Mouse (Mus musculus) liver, embryonic 14.5 days (tissue): Measurements from ENCODE around the gene Cmtm5. TPM values are rescaled to one million over a fixed set of nuclear protein-coding genes. Genes with fewer than 3 reads are reported as not detected.
A peak's percentile ranks its signal among the peaks of the same experiment; 100 is the strongest.
"Not testable (repeated sequence)": the region's sequence is repeated elsewhere in the genome, so short reads cannot be mapped to it uniquely, and the experiment has no call there.

ENCODE experiments used
- ATAC-seq: fragments of 200-750 bp; cut with Nextera tagmentation; 2 replicates; pipeline ENCODE4 v1.8.0; 2017; ENCODE audit warnings: moderate number of reproducible peaks, mild to moderate bottlenecking, moderate library complexity; ENCODE audit not compliant: insufficient read depth
- DNase-seq, 3 experiments: peaks; one replicate each; pipeline ENCODE4 v3.0.0-alpha.2; 2012 to 2013; ENCODE audit warnings: low read depth in 3 of 3, low spot score in 3 of 3
- H3K27ac ChIP-seq: fragments of 300-500 bp; sonication (generic); 2 replicates; pipeline ENCODE4 v1.5.1; 2014; ENCODE audit warnings: moderate library complexity, mild to moderate bottlenecking, control low read depth, inconsistent platforms
- H3K27me3 ChIP-seq: fragments of 300-500 bp; sonication (generic); 2 replicates; pipeline ENCODE4 v1.6.1; 2014; ENCODE audit warnings: mild to moderate bottlenecking, low read length, moderate library complexity; ENCODE audit not compliant: control insufficient read depth, insufficient read depth
- H3K36me3 ChIP-seq: fragments of 300-500 bp; sonication (generic); replicated peaks from 2 replicates; pipeline ENCODE4 v1.6.1; 2014; ENCODE audit warnings: low read depth; ENCODE audit not compliant: control insufficient read depth, insufficient read depth
- H3K4me1 ChIP-seq, 2 experiments: fragments of 200-500 bp in 1 of 2; fragments of 300-500 bp in 1 of 2; sonication (generic) in 1 of 2; replicated peaks; 2 replicates each; pipeline ENCODE4 v1.6.1; 2012 to 2014; ENCODE audit warnings: antibody characterized with exemption in 1 of 2, inconsistent platforms in 1 of 2, low read length in 1 of 2; ENCODE audit not compliant: control insufficient read depth in 2 of 2, insufficient read depth in 2 of 2
- H3K4me2 ChIP-seq: fragments of 300-500 bp; sonication (generic); 2 replicates; pipeline ENCODE4 v1.6.1; 2014; ENCODE audit warnings: low read depth, mild to moderate bottlenecking, control low read depth, moderate library complexity
- H3K4me3 ChIP-seq, 2 experiments: fragments of 200-500 bp in 1 of 2; fragments of 300-500 bp in 1 of 2; sonication (generic) in 1 of 2; 2 replicates each; pipeline ENCODE4 v1.5.1; 2012 to 2014; ENCODE audit warnings: low read depth in 2 of 2, low read length in 2 of 2, mild to moderate bottlenecking in 2 of 2, control low read depth in 1 of 2, inconsistent platforms in 1 of 2, moderate library complexity in 1 of 2; ENCODE audit not compliant: insufficient read depth in 1 of 2
- H3K9ac ChIP-seq: fragments of 300-500 bp; sonication (generic); replicated peaks from 2 replicates; pipeline ENCODE4 v1.6.1; 2014; ENCODE audit warnings: mild to moderate bottlenecking, control low read depth, moderate library complexity
- H3K9me3 ChIP-seq: fragments of 300-500 bp; sonication (generic); 2 replicates; pipeline ENCODE4 v1.6.1; 2016; ENCODE audit warnings: low read length, mixed read lengths; ENCODE audit not compliant: control insufficient read depth
- CTCF ChIP-seq: IDR thresholded peaks from 2 replicates; pipeline ENCODE4 v1.5.1; 2016; ENCODE audit warnings: antibody characterized with exemption, low read depth, control low read depth
- EP300 ChIP-seq: IDR thresholded peaks from 2 replicates; pipeline ENCODE4 v1.6.1; 2016; ENCODE audit warnings: antibody characterized with exemption, low read depth
- WGBS: fragments of 180-500 bp; shearing (Covaris S2); extraction: QIAGEN DNeasy Blood & Tissue Kit; methylation state at CpG from one replicate; pipeline ENCODE4 v1.1.7; 2014; ENCODE audit not compliant: insufficient replicate concordance; 5-methylcytosine and 5-hydroxymethylcytosine counted together
- microRNA counts: library from miRNA; unstranded; fragments of <30 nt; microRNA quantifications from one replicate; lab custom pipeline; 2016
- microRNA-seq: library from miRNA; unstranded; fragments of <30 nt; microRNA quantifications from one replicate; pipeline ENCODE4, GENCODE M21; 2016
- polyA plus RNA-seq, 2 experiments: library from polyadenylated mRNA; depleted of rRNA in 1 of 2; stranded (reverse) in 1 of 2; unstranded in 1 of 2; fragments of >200 nt; fragmentation: Nextera tagmentation in 1 of 2; extraction: Ambion mirVana in 1 of 2; gene quantifications; 2 replicates each; pipeline versions ENCODE4 v1.2.1 to v1.2.3; 2012 to 2014

Cmtm5 gene
- polyA plus RNA-seq, 2 experiments = 0.04 TPM; not detected in 1

GRCm38 (mm10) chr14:54978664-54979063 is 42.6 kb downstream of the Cmtm5 start:
- Histone ChIP-seq H3K36me3 (no peaks in the 10 kb centered on the region), H3K4me3 (no peak overlapping the region), H3K27ac (no peak overlapping the region), H3K27me3 (no peaks in the 10 kb centered on the region), H3K9ac (no peak overlapping the region), H3K9me3 (no peaks in the 10 kb centered on the region), H3K4me1 (no peaks in the 10 kb centered on the region), H3K4me2 (no peak overlapping the region)
- ATAC-seq (no peak), DNase-seq (no peak)
- 72% methylated on average over 8 of the region's 8 CpGs for WGBS
- no peak for TF ChIP-seq CTCF
- no peak for TF ChIP-seq EP300

- no peak for ATAC-seq
- 77% methylated on average over 7 of the region's 7 CpGs for WGBS
These were observed 45.9 kb downstream of the Cmtm5 start for GRCm38 (mm10) chr14:54981934-54982333.

GRCm38 (mm10) chr14:54988350-54988874 is 52.4 kb downstream of the Cmtm5 start:
- not testable (repeated sequence) for H3K9ac ChIP-seq
- WGBS = 78% methylated on average over 9 of the region's 9 CpGs

More at GRCm38 (mm10) chr14:54981934-54982333, 45.9 kb downstream of the Cmtm5 start:
- H3K36me3 ChIP-seq = no peaks in the 10 kb centered on the region
- TF ChIP-seq CTCF (no peak), EP300 (no peak)
- H3K27ac ChIP-seq = no peak overlapping the region
- no peaks in the 10 kb centered on the region for H3K27me3 ChIP-seq
- H3K4me3 ChIP-seq = no peak overlapping the region
- H3K4me1 ChIP-seq = no peaks in the 10 kb centered on the region
- DNase-seq = no peak
- no peaks in the 10 kb centered on the region for H3K9me3 ChIP-seq
- H3K9ac ChIP-seq = no peak overlapping the region
- no peak overlapping the region for H3K4me2 ChIP-seq

More at GRCm38 (mm10) chr14:54988350-54988874, 52.4 kb downstream of the Cmtm5 start:
- H3K4me2 ChIP-seq, H3K4me1 ChIP-seq, H3K9me3 ChIP-seq, H3K36me3 ChIP-seq, H3K27ac ChIP-seq, H3K27me3 ChIP-seq, DNase-seq, H3K4me3 ChIP-seq, ATAC-seq: not testable (repeated sequence)

MicroRNAs within 50 kb of the gene (microRNA counts, 519-probe panel; counts per million panel counts)
- 69.9 counts per million for microRNA mmu-miR-208a (lab: Ali Mortazavi, UCI)
- 69.9 counts per million for microRNA mmu-miR-208b (lab: Ali Mortazavi, UCI)

Small RNAs within 50 kb of the gene (microRNA-seq; reads per million reads assigned to microRNA genes)
- gene Mir208a (1.3 reads per million), gene Mir208b (5.5 reads per million, percentile 9 among the genes with 10 or more reads in this experiment)

Other genes starting within 250 kb of the Cmtm5 start
- 43.5 and 64.5 TPM in 2 replicates for gene Acin1, start 249.3 kb upstream of the Cmtm5 start, polyA plus RNA-seq (2012; rRNA removed)
- 43.2 and 47.9 TPM in 2 replicates for gene Acin1, start 249.3 kb upstream of the Cmtm5 start, polyA plus RNA-seq (2014; fragmentation: Nextera tagmentation; extraction: Ambion mirVana)
- 0.01 and 0.03 TPM in 2 replicates for gene Gm29776, start 237.4 kb upstream of the Cmtm5 start, polyA plus RNA-seq (2012; rRNA removed)
- gene Gm29776, start 237.4 kb upstream of the Cmtm5 start, polyA plus RNA-seq (2014; fragmentation: Nextera tagmentation; extraction: Ambion mirVana) = 0.06 TPM in 1 of 2 replicates, not detected in the other
- 5.4 and 6.3 TPM in 2 replicates for gene Cebpe, start 224.1 kb upstream of the Cmtm5 start, polyA plus RNA-seq (2012; rRNA removed)
- gene Cebpe, start 224.1 kb upstream of the Cmtm5 start, polyA plus RNA-seq (2014; fragmentation: Nextera tagmentation; extraction: Ambion mirVana) = 4.3 and 5.1 TPM in 2 replicates
- 3.3 and 3.6 TPM in 2 replicates for gene Slc7a8, start 154.3 kb upstream of the Cmtm5 start, polyA plus RNA-seq (2012; rRNA removed)
- 3.7 and 3.9 TPM in 2 replicates for gene Slc7a8, start 154.3 kb upstream of the Cmtm5 start, polyA plus RNA-seq (2014; fragmentation: Nextera tagmentation; extraction: Ambion mirVana)
- gene Rnf212b, start 122.1 kb upstream of the Cmtm5 start, polyA plus RNA-seq (2012; rRNA removed) = not detected in 2 replicates
- gene Rnf212b, start 122.1 kb upstream of the Cmtm5 start, polyA plus RNA-seq (2014; fragmentation: Nextera tagmentation; extraction: Ambion mirVana) = not detected in 2 replicates
- gene Homez, start 65.3 kb upstream of the Cmtm5 start, polyA plus RNA-seq (2012; rRNA removed) = 0.78 and 0.96 TPM in 2 replicates
- 1.8 TPM in 2 replicates for gene Homez, start 65.3 kb upstream of the Cmtm5 start, polyA plus RNA-seq (2014; fragmentation: Nextera tagmentation; extraction: Ambion mirVana)
- gene Ppp1r3e, start 58.7 kb upstream of the Cmtm5 start, polyA plus RNA-seq (2012; rRNA removed) = 1.9 and 2.6 TPM in 2 replicates
- 0.45 and 0.52 TPM in 2 replicates for gene Ppp1r3e, start 58.7 kb upstream of the Cmtm5 start, polyA plus RNA-seq (2014; fragmentation: Nextera tagmentation; extraction: Ambion mirVana)
- gene Bcl2l2, start 52.9 kb upstream of the Cmtm5 start, polyA plus RNA-seq (2012; rRNA removed) = 3.8 and 4.9 TPM in 2 replicates
- 0.47 and 0.51 TPM in 2 replicates for gene Bcl2l2, start 52.9 kb upstream of the Cmtm5 start, polyA plus RNA-seq (2014; fragmentation: Nextera tagmentation; extraction: Ambion mirVana)
- 0.03 and 0.06 TPM in 2 replicates for gene Gm20521, start 52.8 kb upstream of the Cmtm5 start, polyA plus RNA-seq (2012; rRNA removed)
- not detected in 2 replicates for gene Gm20521, start 52.8 kb upstream of the Cmtm5 start, polyA plus RNA-seq (2014; fragmentation: Nextera tagmentation; extraction: Ambion mirVana)
- gene Pabpn1, start 43.8 kb upstream of the Cmtm5 start, polyA plus RNA-seq (2012; rRNA removed) = 98.8 and 110 TPM in 2 replicates
- 47.1 and 51.7 TPM in 2 replicates for gene Pabpn1, start 43.8 kb upstream of the Cmtm5 start, polyA plus RNA-seq (2014; fragmentation: Nextera tagmentation; extraction: Ambion mirVana)
- gene Slc22a17, start 23.1 kb upstream of the Cmtm5 start, polyA plus RNA-seq (2012; rRNA removed) = 4.2 and 5.1 TPM in 2 replicates
- 0.79 and 0.96 TPM in 2 replicates for gene Slc22a17, start 23.1 kb upstream of the Cmtm5 start, polyA plus RNA-seq (2014; fragmentation: Nextera tagmentation; extraction: Ambion mirVana)
- gene Efs, start 10.1 kb upstream of the Cmtm5 start, polyA plus RNA-seq (2012; rRNA removed) = 0.54 and 0.69 TPM in 2 replicates
- gene Efs, start 10.1 kb upstream of the Cmtm5 start, polyA plus RNA-seq (2014; fragmentation: Nextera tagmentation; extraction: Ambion mirVana) = 0.23 and 0.39 TPM in 2 replicates
- gene Il25, start 3.6 kb upstream of the Cmtm5 start, polyA plus RNA-seq (2012; rRNA removed) = not detected in 2 replicates
- not detected in 2 replicates for gene Il25, start 3.6 kb upstream of the Cmtm5 start, polyA plus RNA-seq (2014; fragmentation: Nextera tagmentation; extraction: Ambion mirVana)
- gene Myh6, start 30.7 kb downstream of the Cmtm5 start, polyA plus RNA-seq (2012; rRNA removed) = 0.01 and 0.02 TPM in 2 replicates
- gene Myh6, start 30.7 kb downstream of the Cmtm5 start, polyA plus RNA-seq (2014; fragmentation: Nextera tagmentation; extraction: Ambion mirVana) = not detected in 2 replicates
- gene Gm17428, start 40.7 kb downstream of the Cmtm5 start, polyA plus RNA-seq (2012; rRNA removed) = not detected in 2 replicates
- not detected in 2 replicates for gene Gm17428, start 40.7 kb downstream of the Cmtm5 start, polyA plus RNA-seq (2014; fragmentation: Nextera tagmentation; extraction: Ambion mirVana)
- 0.03 and 0.07 TPM in 2 replicates for gene Myh7, start 58.4 kb downstream of the Cmtm5 start, polyA plus RNA-seq (2012; rRNA removed)
- gene Myh7, start 58.4 kb downstream of the Cmtm5 start, polyA plus RNA-seq (2014; fragmentation: Nextera tagmentation; extraction: Ambion mirVana) = 0.05 TPM in 1 of 2 replicates, not detected in the other
- 14.4 and 31.0 TPM in 2 replicates for gene Ngdn, start 79.2 kb downstream of the Cmtm5 start, polyA plus RNA-seq (2012; rRNA removed)
- gene Ngdn, start 79.2 kb downstream of the Cmtm5 start, polyA plus RNA-seq (2014; fragmentation: Nextera tagmentation; extraction: Ambion mirVana) = 36.0 and 39.6 TPM in 2 replicates
- gene Zfhx2, start 156.1 kb downstream of the Cmtm5 start, polyA plus RNA-seq (2012; rRNA removed) = 0.26 and 0.29 TPM in 2 replicates
- 0.61 and 0.62 TPM in 2 replicates for gene Zfhx2, start 156.1 kb downstream of the Cmtm5 start, polyA plus RNA-seq (2014; fragmentation: Nextera tagmentation; extraction: Ambion mirVana)
- 2.0 and 2.6 TPM in 2 replicates for gene Thtpa, start 158.5 kb downstream of the Cmtm5 start, polyA plus RNA-seq (2012; rRNA removed)
- 4.3 and 4.6 TPM in 2 replicates for gene Thtpa, start 158.5 kb downstream of the Cmtm5 start, polyA plus RNA-seq (2014; fragmentation: Nextera tagmentation; extraction: Ambion mirVana)
- gene Ap1g2, start 170.3 kb downstream of the Cmtm5 start, polyA plus RNA-seq (2012; rRNA removed) = 12.7 and 13.4 TPM in 2 replicates
- gene Ap1g2, start 170.3 kb downstream of the Cmtm5 start, polyA plus RNA-seq (2014; fragmentation: Nextera tagmentation; extraction: Ambion mirVana) = 18.6 and 21.2 TPM in 2 replicates
- gene Jph4, start 180.7 kb downstream of the Cmtm5 start, polyA plus RNA-seq (2012; rRNA removed) = 0.04 and 0.15 TPM in 2 replicates
- 0.04 TPM in 1 of 2 replicates, not detected in the other for gene Jph4, start 180.7 kb downstream of the Cmtm5 start, polyA plus RNA-seq (2014; fragmentation: Nextera tagmentation; extraction: Ambion mirVana)